Mouse (Mus musculus) E14TG2a.4 (cell line): ENCODE measurements around the gene Atrnl1.

Source experiments
- CTCF ChIP-seq: conservative IDR thresholded peaks from 2 replicates; pipeline ENCODE4 v1.5.1; 2014; ENCODE audit warnings: low read length
- POU5F1 ChIP-seq: IDR thresholded peaks from 2 replicates; pipeline ENCODE4 v1.6.1; 2014; ENCODE audit warnings: low read length, borderline replicate concordance

DNA sequence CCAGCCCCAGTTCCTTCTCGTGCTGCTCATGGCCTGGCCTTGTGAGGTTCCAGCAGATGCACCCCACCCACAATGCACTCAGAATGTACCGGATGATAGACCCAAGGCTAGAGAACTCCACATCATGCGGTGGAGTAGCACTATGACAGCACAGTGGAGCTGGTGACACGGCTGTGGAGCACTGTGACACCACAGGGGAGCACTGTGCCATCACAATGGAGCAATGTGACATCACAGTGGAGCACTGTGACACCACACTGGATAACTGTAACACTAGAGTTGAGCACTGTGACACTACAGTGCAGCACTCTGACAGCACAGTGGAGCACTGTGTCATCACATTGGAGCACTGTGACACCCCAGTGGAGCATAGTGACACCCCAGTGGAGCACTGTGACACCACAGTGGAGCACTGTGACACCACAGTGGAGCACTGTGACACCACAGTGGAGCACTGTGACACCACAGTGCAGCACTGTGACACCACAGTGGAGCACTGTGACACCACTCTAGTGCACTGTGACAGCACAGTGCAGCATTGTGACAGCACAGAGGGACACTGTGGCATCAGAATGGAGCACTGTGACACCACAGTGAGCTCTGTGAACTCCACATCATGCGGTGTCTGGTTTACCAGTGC is 502.4 kb downstream of the Atrnl1 start:
- TF ChIP-seq CTCF (no peak), POU5F1 (no peak)
